Mouse (Mus musculus) mature B cell (primary cell): ENCODE data around the gene Gm29735.
"Not testable (repeated sequence)": the region's sequence is repeated elsewhere in the genome, so short reads cannot be mapped to it uniquely, and the experiment has no call there.

ENCODE experiments used
- in situ Hi-C: fragments of 300-500 bp; cut with MboI; formaldehyde crosslinking; loops from 2 replicates; pipeline ENCODE4 v1.14.3; 2019

The Gm29735 gene

GRCm38 (mm10) chr7:142120629-142121028 is 36.3 kb downstream of the Gm29735 start, which contains the start of gene Gm45618:
Gm45618 (minus strand) TSS chr7:142120729.
- in situ Hi-C loops, result not testable (repeated sequence)

GRCm38 (mm10) chr7:142119632-142120031 is 37.3 kb downstream of the Gm29735 start:
- in situ Hi-C loops, result no loop called here
